Mouse (Mus musculus) midbrain, postnatal 0 days (tissue): ENCODE results near the gene 2310079G19Rik. TPM values are rescaled to one million over a fixed set of nuclear protein-coding genes. Genes with fewer than 3 reads are reported as not detected.

Experiments used
- ATAC-seq: fragments of 200-750 bp; cut with Nextera tagmentation; 2 replicates; pipeline ENCODE4 v1.8.0; 2017; ENCODE audit warnings: moderate number of reproducible peaks, mild to moderate bottlenecking, moderate TSS enrichment, moderate library complexity; ENCODE audit not compliant: low FRiP score
- DNase-seq: peaks from one replicate; pipeline ENCODE4 v3.0.0-alpha.2; 2015; ENCODE audit warnings: low spot score
- H3K27ac ChIP-seq: fragments of 300-500 bp; sonication (generic); 2 replicates; pipeline ENCODE4 v1.5.1; 2014; ENCODE audit warnings: low read depth, mild to moderate bottlenecking, low read length, mixed read lengths
- H3K27me3 ChIP-seq: fragments of 300-500 bp; sonication (generic); 2 replicates; pipeline ENCODE4 v1.6.1; 2014; ENCODE audit warnings: low read length, control low read depth, mixed read lengths; ENCODE audit not compliant: insufficient read depth
- H3K36me3 ChIP-seq: fragments of 300-500 bp; sonication (generic); 2 replicates; pipeline ENCODE4 v1.6.1; 2014; ENCODE audit warnings: low read length, control low read depth, mixed read lengths; ENCODE audit not compliant: insufficient read depth
- H3K4me1 ChIP-seq: fragments of 300-500 bp; sonication (generic); 2 replicates; pipeline ENCODE4 v1.6.1; 2014; ENCODE audit warnings: mild to moderate bottlenecking, control low read depth, antibody characterized with exemption, low read length, mixed read lengths; ENCODE audit not compliant: insufficient read depth
- H3K4me2 ChIP-seq: fragments of 300-500 bp; sonication (generic); 2 replicates; pipeline ENCODE4 v1.6.1; 2014; ENCODE audit warnings: low read depth, mild to moderate bottlenecking, low read length, mixed read lengths; ENCODE audit not compliant: poor library complexity, severe bottlenecking
- H3K4me3 ChIP-seq: fragments of 300-500 bp; sonication (generic); 2 replicates; pipeline ENCODE4 v1.5.1; 2014; ENCODE audit warnings: low read depth, mild to moderate bottlenecking, low read length, moderate library complexity
- H3K9ac ChIP-seq: fragments of 300-500 bp; sonication (generic); replicated peaks from 2 replicates; pipeline ENCODE4 v1.6.1; 2014; ENCODE audit warnings: mild to moderate bottlenecking, low read length, moderate library complexity, mixed read lengths; ENCODE audit not compliant: poor library complexity, severe bottlenecking
- H3K9me3 ChIP-seq: fragments of 300-500 bp; sonication (generic); 2 replicates; pipeline ENCODE4 v1.6.1; 2016; ENCODE audit warnings: low read length, control low read depth
- CTCF ChIP-seq: IDR thresholded peaks from 2 replicates; pipeline ENCODE4 v1.5.1; 2016; ENCODE audit warnings: antibody characterized with exemption, mild to moderate bottlenecking
- WGBS: fragments of 180-500 bp; shearing (Covaris S2); extraction: QIAGEN DNeasy Blood & Tissue Kit; methylation state at CpG from one replicate; pipeline ENCODE4 v1.1.7; 2014; 5-methylcytosine and 5-hydroxymethylcytosine counted together
- polyA plus RNA-seq: library from polyadenylated mRNA; unstranded; fragments of >200 nt; fragmentation: Nextera tagmentation; extraction: Ambion mirVana; gene quantifications from 2 replicates; pipeline ENCODE4 v1.2.1, GENCODE M21; 2015
- total RNA-seq: library from RNA; depleted of rRNA; stranded (reverse); fragments of >200 nt; gene quantifications from 2 replicates; pipeline ENCODE4 v1.2.3, GENCODE M21; 2014; rRNA removed

The 2310079G19Rik gene
- total and polyA plus RNA-seq, 2 experiments from 2014 or later: not detected

- Histone ChIP-seq H3K9ac (no peak overlapping the region), H3K4me2 (no peak overlapping the region), H3K4me1 (no peaks in the 10 kb centered on the region), H3K9me3 (no peaks in the 10 kb centered on the region), H3K27ac (no peak overlapping the region), H3K4me3 (no peak overlapping the region), H3K36me3 (no peaks in the 10 kb centered on the region), H3K27me3 (no peaks in the 10 kb centered on the region)
- TF ChIP-seq CTCF: no peak
- no peak for ATAC-seq
- 91% methylated on average over 6 of the region's 6 CpGs for WGBS
- no peak for DNase-seq
These were observed 22.9 kb downstream of the 2310079G19Rik start for GRCm38 (mm10) chr16:88604570-88604969.

GRCm38 (mm10) chr16:88602464-88602863, 25.0 kb downstream of the 2310079G19Rik start:
- DNase-seq (no peak), ATAC-seq (no peak)
- 50% methylated on average over 1 of the region's 1 CpGs for WGBS
- Histone ChIP-seq H3K4me1 (no peaks in the 10 kb centered on the region), H3K4me3 (no peak overlapping the region), H3K27me3 (no peaks in the 10 kb centered on the region), H3K36me3 (no peaks in the 10 kb centered on the region), H3K9ac (no peak overlapping the region), H3K9me3 (no peaks in the 10 kb centered on the region), H3K4me2 (no peak overlapping the region), H3K27ac (no peak overlapping the region)
- no peak for TF ChIP-seq CTCF

DNA sequence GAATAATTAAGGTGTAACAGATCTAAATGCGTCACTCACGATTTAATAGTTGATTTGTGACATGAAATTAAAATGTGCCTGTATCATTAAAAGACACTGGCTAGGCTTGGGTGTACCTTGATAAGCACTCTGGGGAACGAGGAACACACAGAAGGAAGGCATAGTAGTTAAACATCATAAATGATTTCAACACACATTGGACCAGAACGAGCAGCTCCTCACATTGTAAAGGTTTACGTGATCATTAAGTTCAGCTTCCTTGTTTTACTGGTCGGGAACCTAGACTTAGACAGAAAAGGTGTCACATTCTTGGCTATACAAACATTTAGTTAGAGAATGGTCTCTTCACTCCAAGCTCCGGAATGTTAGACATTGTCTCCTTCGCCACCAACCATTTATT, 27.2 kb downstream of the 2310079G19Rik start:
- Histone ChIP-seq H3K27me3 (no peaks in the 10 kb centered on the region), H3K27ac (no peak overlapping the region), H3K4me3 (no peak overlapping the region), H3K9me3 (no peaks in the 10 kb centered on the region), H3K4me2 (no peak overlapping the region), H3K4me1 (no peaks in the 10 kb centered on the region), H3K9ac (no peak overlapping the region), H3K36me3 (no peaks in the 10 kb centered on the region)
- WGBS: 86% methylated on average over 8 of the region's 8 CpGs
- ATAC-seq (no peak), DNase-seq (no peak)
- TF ChIP-seq CTCF: no peak

GRCm38 (mm10) chr16:88599504-88600237, 27.8 kb downstream of the 2310079G19Rik start:
- no peak for TF ChIP-seq CTCF
- ATAC-seq: no peak
- Histone ChIP-seq H3K4me3 (no peak overlapping the region), H3K27ac (no peak overlapping the region), H3K36me3 (no peaks in the 10 kb centered on the region), H3K4me2 (no peak overlapping the region), H3K9ac (no peak overlapping the region), H3K4me1 (no peaks in the 10 kb centered on the region), H3K27me3 (no peaks in the 10 kb centered on the region), H3K9me3 (no peaks in the 10 kb centered on the region)
- DNase-seq: no peak
- 69% methylated on average over 16 of the region's 16 CpGs for WGBS

DNA sequence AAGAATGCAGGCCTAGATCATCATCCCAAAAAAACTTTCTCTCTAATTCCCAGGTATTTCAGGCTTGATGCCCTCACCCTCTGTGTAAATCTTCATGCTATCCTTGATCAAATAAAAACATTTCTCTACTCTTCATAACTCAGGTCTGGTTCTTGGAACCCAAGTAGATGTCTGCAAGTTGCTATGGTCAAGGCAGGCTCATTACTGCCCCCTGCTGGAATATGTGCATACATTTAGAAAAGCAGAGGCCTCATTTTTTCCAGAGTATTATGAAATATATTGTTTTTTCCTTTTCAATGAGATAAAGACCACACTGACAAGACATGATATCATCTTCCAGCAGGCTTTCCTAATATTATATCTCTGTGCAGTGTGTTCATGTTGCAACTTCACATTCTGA, 34.7 kb downstream of the 2310079G19Rik start:
- Histone ChIP-seq H3K36me3 (no peaks in the 10 kb centered on the region), H3K4me2 (no peak overlapping the region), H3K4me1 (no peaks in the 10 kb centered on the region), H3K27ac (no peak overlapping the region), H3K9ac (no peak overlapping the region), H3K4me3 (no peak overlapping the region), H3K9me3 (no peaks in the 10 kb centered on the region), H3K27me3 (no peaks in the 10 kb centered on the region)
- peak; percentile 53 for TF ChIP-seq CTCF
- DNase-seq: no peak
- ATAC-seq: no peak

GRCm38 (mm10) chr16:88583338-88583737, 44.1 kb downstream of the 2310079G19Rik start:
- Histone ChIP-seq H3K4me1 (no peaks in the 10 kb centered on the region), H3K27me3 (no peaks in the 10 kb centered on the region), H3K9ac (no peak overlapping the region), H3K4me3 (no peak overlapping the region), H3K27ac (no peak overlapping the region), H3K4me2 (no peak overlapping the region), H3K9me3 (no peaks in the 10 kb centered on the region), H3K36me3 (no peaks in the 10 kb centered on the region)
- ATAC-seq: no peak
- DNase-seq: no peak
- 90% methylated on average over 9 of the region's 9 CpGs for WGBS
- TF ChIP-seq CTCF: no peak

Other genes starting within 250 kb of the 2310079G19Rik start
- not detected in 2 replicates for gene Cldn17, start 120.7 kb downstream of the 2310079G19Rik start, total RNA-seq
- gene Cldn17, start 120.7 kb downstream of the 2310079G19Rik start, polyA plus RNA-seq: not detected in 2 replicates
- not detected in 2 replicates for gene Cldn8, start 64.5 kb downstream of the 2310079G19Rik start, total RNA-seq
- gene Cldn8, start 64.5 kb downstream of the 2310079G19Rik start, polyA plus RNA-seq: not detected in 2 replicates
- not detected in 2 replicates for gene Krtap24-1, start 15.4 kb downstream of the 2310079G19Rik start, total RNA-seq
- not detected in 2 replicates for gene Krtap24-1, start 15.4 kb downstream of the 2310079G19Rik start, polyA plus RNA-seq
- gene Krtap26-1, start 20.1 kb upstream of the 2310079G19Rik start, total RNA-seq: not detected in 2 replicates
- not detected in 2 replicates for gene Krtap26-1, start 20.1 kb upstream of the 2310079G19Rik start, polyA plus RNA-seq
- not detected in 2 replicates for gene Krtap27-1, start 44.0 kb upstream of the 2310079G19Rik start, total RNA-seq
- not detected in 2 replicates for gene Krtap27-1, start 44.0 kb upstream of the 2310079G19Rik start, polyA plus RNA-seq
- not detected in 2 replicates for gene 2310061N02Rik, start 80.3 kb upstream of the 2310079G19Rik start, total RNA-seq
- not detected in 2 replicates for gene 2310061N02Rik, start 80.3 kb upstream of the 2310079G19Rik start, polyA plus RNA-seq
- gene Krtap13-1, start 101.2 kb upstream of the 2310079G19Rik start, total RNA-seq: not detected in 2 replicates
- gene Krtap13-1, start 101.2 kb upstream of the 2310079G19Rik start, polyA plus RNA-seq: not detected in 2 replicates
- not detected in 2 replicates for gene Krtap13, start 124.0 kb upstream of the 2310079G19Rik start, total RNA-seq
- gene Krtap13, start 124.0 kb upstream of the 2310079G19Rik start, polyA plus RNA-seq: not detected in 2 replicates
- not detected in 2 replicates for gene 2310034C09Rik, start 131.2 kb upstream of the 2310079G19Rik start, total RNA-seq
- gene 2310034C09Rik, start 131.2 kb upstream of the 2310079G19Rik start, polyA plus RNA-seq: not detected in 2 replicates
- not detected in 2 replicates for gene 2310057N15Rik, start 146.5 kb upstream of the 2310079G19Rik start, total RNA-seq
- not detected in 2 replicates for gene 2310057N15Rik, start 146.5 kb upstream of the 2310079G19Rik start, polyA plus RNA-seq
- not detected in 2 replicates for gene Gm5965, start 150.2 kb upstream of the 2310079G19Rik start, total RNA-seq
- gene Gm5965, start 150.2 kb upstream of the 2310079G19Rik start, polyA plus RNA-seq: not detected in 2 replicates
- not detected in 2 replicates for gene Gm20741, start 184.6 kb upstream of the 2310079G19Rik start, total RNA-seq
- not detected in 2 replicates for gene Gm20741, start 184.6 kb upstream of the 2310079G19Rik start, polyA plus RNA-seq
- not detected in 2 replicates for gene Krtap15, start 192.5 kb upstream of the 2310079G19Rik start, total RNA-seq
- gene Krtap15, start 192.5 kb upstream of the 2310079G19Rik start, polyA plus RNA-seq: not detected in 2 replicates
- gene Krtap14, start 198.5 kb upstream of the 2310079G19Rik start, total RNA-seq: not detected in 2 replicates
- not detected in 2 replicates for gene Krtap14, start 198.5 kb upstream of the 2310079G19Rik start, polyA plus RNA-seq
- gene Krtap19-1, start 241.7 kb upstream of the 2310079G19Rik start, total RNA-seq: not detected in 2 replicates
- gene Krtap19-1, start 241.7 kb upstream of the 2310079G19Rik start, polyA plus RNA-seq: not detected in 2 replicates
- gene Krtap19-2, start 246.6 kb upstream of the 2310079G19Rik start, total RNA-seq: not detected in 2 replicates
- gene Krtap19-2, start 246.6 kb upstream of the 2310079G19Rik start, polyA plus RNA-seq: not detected in 2 replicates